Mouse (Mus musculus) myocyte (in vitro differentiated cells): ENCODE measurements around the gene A2ml1. TPM values are rescaled to one million over a fixed set of nuclear protein-coding genes. Genes with fewer than 3 reads are reported as not detected.
A peak's percentile ranks its signal among the peaks of the same experiment; 100 is the strongest.
"Not testable (repeated sequence)": the region's sequence is repeated elsewhere in the genome, so short reads cannot be mapped to it uniquely, and the experiment has no call there.

Experiments used
- H3K27me3 ChIP-seq: one replicate; pipeline ENCODE4 v1.6.1; 2011; ENCODE audit not compliant: control insufficient read depth, insufficient read depth, insufficient read length
- H3K36me3 ChIP-seq: one replicate; pipeline ENCODE4 v1.6.1; 2011; ENCODE audit not compliant: control insufficient read depth, insufficient read depth
- H3K4me2 ChIP-seq: one replicate; pipeline ENCODE4 v1.6.1; 2011; ENCODE audit warnings: low read depth, control low read depth
- H3K4me3 ChIP-seq: one replicate; pipeline ENCODE4 v1.5.1; 2011; ENCODE audit warnings: mild to moderate bottlenecking, control low read depth, moderate library complexity
- H3K79me2 ChIP-seq: one replicate; pipeline ENCODE4 v1.6.1; 2011; ENCODE audit not compliant: control insufficient read depth, insufficient read depth
- H3ac ChIP-seq: one replicate; pipeline ENCODE4 v1.6.1; 2011; ENCODE audit not compliant: control insufficient read depth, insufficient read length
- CEBPB ChIP-seq: IDR thresholded peaks from 2 replicates; pipeline ENCODE4 v1.6.1; 2011; ENCODE audit warnings: mild to moderate bottlenecking, moderate library complexity; ENCODE audit not compliant: poor library complexity, insufficient read depth, severe bottlenecking
- E2F4 ChIP-seq: IDR thresholded peaks from one replicate; pipeline ENCODE4 v1.6.1; 2011; ENCODE audit warnings: mild to moderate bottlenecking, control low read depth, moderate library complexity; ENCODE audit not compliant: insufficient read depth
- MAX ChIP-seq: IDR thresholded peaks from one replicate; pipeline ENCODE4 v1.6.1; 2011; ENCODE audit warnings: low read depth, mild to moderate bottlenecking, control low read depth
- MYOD1 ChIP-seq, 3 experiments: IDR thresholded peaks; one replicate each; pipeline ENCODE4 v1.6.1; 2011; ENCODE audit warnings: control low read depth in 2 of 3, low read depth in 2 of 3, mild to moderate bottlenecking in 2 of 3, moderate library complexity in 1 of 3; ENCODE audit not compliant: insufficient read length in 2 of 3, control insufficient read depth in 1 of 3
- MYOG ChIP-seq, 3 experiments: IDR thresholded peaks; one replicate each; pipeline ENCODE4 v1.6.1; 2011; ENCODE audit warnings: control low read depth in 2 of 3, low read depth in 2 of 3, mild to moderate bottlenecking in 2 of 3; ENCODE audit not compliant: insufficient read length in 2 of 3, control insufficient read depth in 1 of 3, insufficient read depth in 1 of 3
- POLR2A ChIP-seq: IDR thresholded peaks from one replicate; pipeline ENCODE4 v1.6.1; 2011; ENCODE audit warnings: low read depth, mild to moderate bottlenecking, control low read depth, moderate library complexity; ENCODE audit not compliant: insufficient read length
- POLR2AphosphoS2 ChIP-seq: IDR thresholded peaks from one replicate; pipeline ENCODE4 v1.6.1; 2011; ENCODE audit warnings: low read depth, control low read depth; ENCODE audit not compliant: insufficient read length
- REST ChIP-seq: IDR thresholded peaks from one replicate; pipeline ENCODE4 v1.6.1; 2011; ENCODE audit warnings: mild to moderate bottlenecking, control low read depth, moderate library complexity; ENCODE audit not compliant: insufficient read depth, insufficient read length
- SRF ChIP-seq: IDR thresholded peaks from one replicate; pipeline ENCODE4 v1.6.1; 2011; ENCODE audit warnings: low read depth; ENCODE audit not compliant: control insufficient read depth, insufficient read length
- TCF12 ChIP-seq: IDR thresholded peaks from one replicate; pipeline ENCODE4 v1.6.1; 2011; ENCODE audit warnings: mild to moderate bottlenecking, control low read depth; ENCODE audit not compliant: poor library complexity, insufficient read depth, severe bottlenecking
- TCF3 ChIP-seq: IDR thresholded peaks from one replicate; pipeline ENCODE4 v1.6.1; 2011; ENCODE audit warnings: low read depth, control low read depth; ENCODE audit not compliant: insufficient read length
- USF1 ChIP-seq: IDR thresholded peaks from one replicate; pipeline ENCODE4 v1.6.1; 2011; ENCODE audit warnings: low read depth, mild to moderate bottlenecking, control low read depth, moderate library complexity
- polyA plus RNA-seq: library from polyadenylated mRNA; unstranded; fragments of >200 nt; fragmentation: generic; extraction: Trizol; gene quantifications from one replicate; pipeline ENCODE4 v1.2.1, GENCODE M21; 2012; ENCODE audit warnings: missing spikeins

Gene A2ml1
- polyA plus RNA-seq = not detected

GRCm38 (mm10) chr6:128581508-128581907 lies at the start of gene A2ml1:
Gene A2ml1, minus strand, starts transcription at chr6:128581608.
- no peak within 1 kb of the TSS for H3K4me2 ChIP-seq
- no peaks in the 10 kb centered on the region for H3K79me2 ChIP-seq
- no peak within 1 kb of the TSS for H3K4me3 ChIP-seq
- H3K27me3 ChIP-seq = no peaks in the 10 kb centered on the region
- TF ChIP-seq USF1 = no peak
- TF ChIP-seq REST = no peak
- no peak for TF ChIP-seq MAX
- no peak within 1 kb of the TSS for H3ac ChIP-seq
- H3K36me3 ChIP-seq = no peaks in the 10 kb centered on the region

- not testable (repeated sequence) for H3ac ChIP-seq, H3K4me3 ChIP-seq, H3K36me3 ChIP-seq, H3K27me3 ChIP-seq, H3K79me2 ChIP-seq
- peak overlapping the region; percentile 45 for H3K4me2 ChIP-seq
Observed at GRCm38 (mm10) chr6:128629771-128630739, 48.6 kb upstream of the A2ml1 start.

DNA sequence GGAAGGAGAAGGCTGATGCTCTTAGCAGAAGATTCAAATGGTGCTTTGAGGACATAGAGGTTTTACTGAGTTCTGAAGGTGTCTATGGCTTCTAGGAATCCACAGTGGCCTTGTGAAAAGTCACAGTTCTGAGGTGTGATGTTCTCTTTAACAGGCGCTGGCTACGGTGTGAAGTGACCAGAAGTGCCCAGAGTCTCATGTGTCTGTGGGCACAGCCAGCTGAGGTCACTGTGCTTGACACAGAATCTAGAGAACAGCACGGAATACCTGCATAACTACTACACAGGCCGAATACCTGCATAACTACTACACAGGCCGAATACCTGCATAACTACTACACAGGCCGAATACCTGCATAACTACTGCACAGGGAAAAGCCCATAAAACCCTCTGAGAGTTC lies 43.8 kb upstream of the A2ml1 start:
- H3K4me2 ChIP-seq, H3K4me3 ChIP-seq, H3ac ChIP-seq, H3K36me3 ChIP-seq, H3K27me3 ChIP-seq, H3K79me2 ChIP-seq: not testable (repeated sequence)

- Histone ChIP-seq H3K36me3 (no peaks in the 10 kb centered on the region), H3K79me2 (no peaks in the 10 kb centered on the region), H3ac (no peak overlapping the region), H3K4me3 (no peak overlapping the region), H3K27me3 (no peaks in the 10 kb centered on the region), H3K4me2 (no peak overlapping the region)
- TF ChIP-seq MYOD1 (IDR thresholded peaks at IDR 0.05; ENCODE audit: control insufficient read depth in 1 of 3, insufficient read length in 2 of 3, low read depth in 2 of 3) = peak; percentile 13 to 57 (median 16)
- no peak for TF ChIP-seq MYOG (IDR thresholded peaks at IDR 0.05; ENCODE audit: control insufficient read depth in 1 of 3, insufficient read depth in 1 of 3, insufficient read length in 2 of 3, low read depth in 2 of 3)
Observed at GRCm38 (mm10) chr6:128624425-128624824, 43.0 kb upstream of the A2ml1 start.

GRCm38 (mm10) chr6:128623433-128623832 lies 42.0 kb upstream of the A2ml1 start, which contains the start of gene Klrb1a:
Gene Klrb1a, minus strand, starts transcription at chr6:128623533.
- H3K4me2 ChIP-seq, H3K27me3 ChIP-seq, H3K79me2 ChIP-seq, H3K36me3 ChIP-seq, H3K4me3 ChIP-seq, H3ac ChIP-seq: not testable (repeated sequence)

DNA sequence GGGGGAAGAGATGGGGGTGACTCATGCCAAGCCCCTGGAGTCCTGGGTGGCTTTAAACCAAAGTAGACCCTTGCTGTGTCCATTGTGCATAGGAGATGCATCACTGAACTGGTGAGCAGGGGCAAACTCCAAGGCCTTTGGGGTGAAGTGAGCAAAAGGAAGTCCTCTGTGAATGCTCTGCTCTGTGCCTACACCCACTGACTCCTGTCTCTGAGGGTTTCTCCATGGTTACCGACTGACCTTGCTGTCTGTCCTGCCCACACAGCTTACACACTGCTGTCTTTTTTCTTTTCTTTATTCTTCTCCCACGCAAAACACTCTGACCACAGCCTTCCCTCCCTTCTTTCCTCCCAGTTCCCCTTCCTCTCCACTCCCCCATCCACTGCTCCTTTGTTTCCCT lies 41.3 kb upstream of the A2ml1 start:
- no peak overlapping the region for H3ac ChIP-seq
- no peak overlapping the region for H3K4me2 ChIP-seq
- no peaks in the 10 kb centered on the region for H3K79me2 ChIP-seq
- TF ChIP-seq POLR2A (no peak), MYOG (IDR thresholded peaks at IDR 0.05; ENCODE audit: control insufficient read depth in 1 of 3, insufficient read depth in 1 of 3, insufficient read length in 2 of 3, low read depth in 2 of 3) (no peak)
- H3K4me3 ChIP-seq = no peak overlapping the region
- no peaks in the 10 kb centered on the region for H3K27me3 ChIP-seq
- no peaks in the 10 kb centered on the region for H3K36me3 ChIP-seq

GRCm38 (mm10) chr6:128606350-128606749 lies 24.9 kb upstream of the A2ml1 start:
- Histone ChIP-seq H3K79me2 (no peaks in the 10 kb centered on the region), H3K4me2 (no peak overlapping the region), H3K36me3 (no peaks in the 10 kb centered on the region), H3ac (no peak overlapping the region), H3K4me3 (no peak overlapping the region), H3K27me3 (no peaks in the 10 kb centered on the region)
- TF ChIP-seq USF1 (no peak), TCF3 (no peak), SRF (no peak), POLR2AphosphoS2 (no peak), CEBPB (no peak), MYOG (IDR thresholded peaks at IDR 0.05; ENCODE audit: control insufficient read depth in 1 of 3, insufficient read depth in 1 of 3, insufficient read length in 2 of 3, low read depth in 2 of 3) (no peak), POLR2A (no peak), E2F4 (no peak), REST (no peak), MAX (no peak), TCF12 (no peak), MYOD1 (IDR thresholded peaks at IDR 0.05; ENCODE audit: control insufficient read depth in 1 of 3, insufficient read length in 2 of 3, low read depth in 2 of 3) (no peak)
